Comparison of ENCODE assay signal across 13 mouse cellular contexts in the genomic region with DNA sequence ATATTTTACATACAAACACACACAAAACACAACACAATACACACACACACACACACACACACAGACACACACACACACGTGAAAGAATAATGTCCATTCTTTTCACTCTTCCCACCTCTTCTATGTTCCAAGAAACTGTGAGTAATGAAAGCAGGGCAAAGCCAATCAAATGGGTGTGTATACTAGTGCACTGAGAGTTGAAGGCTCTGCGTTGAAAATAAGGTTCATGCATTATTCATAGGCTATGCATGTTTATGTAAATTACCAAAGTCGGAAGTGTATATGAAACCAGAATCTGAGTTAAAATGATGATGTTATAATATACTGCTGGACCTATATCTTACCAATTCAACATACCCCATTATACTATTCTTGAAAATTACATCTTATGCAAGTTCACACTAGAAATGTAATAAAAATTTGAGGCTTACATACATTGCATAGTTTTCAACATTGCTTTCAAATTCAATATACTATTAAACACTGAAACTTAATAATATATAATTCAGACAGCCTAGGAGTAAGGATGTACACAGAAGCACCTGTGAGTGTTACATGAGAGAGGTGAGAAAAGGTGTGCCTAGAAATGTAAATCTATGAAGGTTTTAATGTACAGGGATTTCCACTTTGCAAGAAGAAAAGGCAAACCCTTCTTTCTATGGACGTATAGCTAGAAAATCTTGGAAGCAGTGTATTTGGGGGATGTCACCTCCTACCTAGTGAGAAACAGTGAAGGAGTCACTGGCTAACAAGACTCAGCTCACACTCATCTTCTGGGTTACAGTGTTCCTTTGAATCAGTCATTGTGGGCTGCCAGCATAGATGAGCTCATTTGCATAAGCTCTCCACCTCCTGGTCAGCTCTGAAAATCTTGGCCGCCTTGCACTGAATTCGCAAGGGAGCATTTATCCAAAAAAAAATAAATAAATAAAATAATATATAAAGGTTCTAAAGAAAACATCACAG.
A peak's percentile ranks its signal among the peaks of the same experiment; 100 is the strongest.
DNase-seq lines count a peak whose midpoint lies in the region; ATAC-seq lines count a peak whose summit lies in the region.
"Had no signal": no experiment of that assay in that cellular context is flagged by ENCODE, and none has a peak within 500 bp of the region (broad histone marks: within the 10 kb centered on the region; RNA-seq: fewer than 3 reads in every experiment).

No protein-coding gene starts in this region.

- 45% methylated on average over 6 of the region's 6 CpGs for WGBS in hindbrain, embryonic 11.5 days
- 55% methylated on average over 6 of the region's 6 CpGs for WGBS in hindbrain, embryonic 10.5 days
- 21% methylated on average over 6 of the region's 6 CpGs for WGBS in hindbrain, embryonic 13.5 days
- 18% methylated on average over 6 of the region's 6 CpGs for WGBS in midbrain, embryonic 13.5 days
- 67% methylated on average over 6 of the region's 6 CpGs for WGBS in heart, embryonic 11.5 days (ENCODE audit: insufficient replicate concordance)

- H3K9me3 ChIP-seq in hindbrain, embryonic 11.5 days (ENCODE audit: control insufficient read depth, low read length) = no peaks in the 10 kb centered on the region
- no peaks in the 10 kb centered on the region for H3K9me3 ChIP-seq in hindbrain, embryonic 10.5 days
- no peaks in the 10 kb centered on the region for H3K9me3 ChIP-seq in hindbrain, embryonic 13.5 days
- no peaks in the 10 kb centered on the region for H3K9me3 ChIP-seq in midbrain, embryonic 13.5 days
- H3K9me3 ChIP-seq in heart, embryonic 11.5 days (replicated peaks; ENCODE audit: control insufficient read depth, low read length) = no peaks in the 10 kb centered on the region
- H3K9me3 ChIP-seq: embryonic facial prominence, embryonic 12.5 days had no signal

- no peaks in the 10 kb centered on the region for H3K4me1 ChIP-seq in hindbrain, embryonic 11.5 days (replicated peaks; ENCODE audit: control insufficient read depth, insufficient read depth, low read length)
- H3K4me1 ChIP-seq in hindbrain, embryonic 10.5 days (replicated peaks) = no peaks in the 10 kb centered on the region
- H3K4me1 ChIP-seq in hindbrain, embryonic 13.5 days (replicated peaks) = peaks cover 4% of the 10 kb centered on the region
- peaks cover 15% of the 10 kb centered on the region for H3K4me1 ChIP-seq in midbrain, embryonic 13.5 days (replicated peaks)
- no peaks in the 10 kb centered on the region for H3K4me1 ChIP-seq in heart, embryonic 11.5 days (ENCODE audit: control insufficient read depth, insufficient read depth, low read length)
- H3K4me1 ChIP-seq: embryonic facial prominence, embryonic 12.5 days had no signal

- H3K4me3 ChIP-seq in hindbrain, embryonic 11.5 days (ENCODE audit: low read depth, low read length) = no peak overlapping the region
- no peak overlapping the region for H3K4me3 ChIP-seq in hindbrain, embryonic 10.5 days
- H3K4me3 ChIP-seq in hindbrain, embryonic 13.5 days = no peak overlapping the region
- H3K4me3 ChIP-seq in midbrain, embryonic 13.5 days (replicated peaks) = no peak overlapping the region
- no peak overlapping the region for H3K4me3 ChIP-seq in heart, embryonic 11.5 days (ENCODE audit: low read depth, low read length)
- H3K4me3 ChIP-seq: embryonic facial prominence, embryonic 12.5 days had no signal

- ATAC-seq in hindbrain, embryonic 11.5 days (ENCODE audit: low FRiP score) = peak; percentile 93
- ATAC-seq in hindbrain, embryonic 13.5 days (ENCODE audit: low FRiP score) = peak; percentile 90
- ATAC-seq in midbrain, embryonic 13.5 days = peak; percentile 91
- no peak for ATAC-seq in megakaryocyte, adult 5-6 weeks (ENCODE audit: poor library complexity, severe bottlenecking)
- no peak for ATAC-seq in heart, embryonic 11.5 days (replicated peaks; ENCODE audit: insufficient number of reproducible peaks, low FRiP score, low TSS enrichment)

- 0 out of 2 replicates have a peak overlapping the region, but pooled peaks have one; percentile 36 for H3K27ac ChIP-seq in hindbrain, embryonic 11.5 days (ENCODE audit: low read depth, low read length)
- H3K27ac ChIP-seq in hindbrain, embryonic 10.5 days = no peak overlapping the region
- H3K27ac ChIP-seq in hindbrain, embryonic 13.5 days = peak overlapping the region; percentile 80
- H3K27ac ChIP-seq in midbrain, embryonic 13.5 days = peak overlapping the region; percentile 89
- no peak overlapping the region for H3K27ac ChIP-seq in heart, embryonic 11.5 days (ENCODE audit: low read depth, low read length)
- H3K27ac ChIP-seq: embryonic facial prominence, embryonic 12.5 days; liver, embryonic 14.5 days had no signal

- H3K27me3 ChIP-seq in hindbrain, embryonic 11.5 days (ENCODE audit: control insufficient read depth, insufficient read depth, low read length) = no peaks in the 10 kb centered on the region
- no peaks in the 10 kb centered on the region for H3K27me3 ChIP-seq in hindbrain, embryonic 10.5 days (ENCODE audit: insufficient read depth, poor library complexity, severe bottlenecking)
- H3K27me3 ChIP-seq in hindbrain, embryonic 13.5 days = no peaks in the 10 kb centered on the region
- H3K27me3 ChIP-seq in midbrain, embryonic 13.5 days = no peaks in the 10 kb centered on the region
- H3K27me3 ChIP-seq in heart, embryonic 11.5 days (ENCODE audit: control insufficient read depth, insufficient read depth, low read length) = no peaks in the 10 kb centered on the region
- H3K27me3 ChIP-seq: CH12.LX; embryonic facial prominence, embryonic 12.5 days had no signal

- H3K36me3 ChIP-seq in hindbrain, embryonic 11.5 days (ENCODE audit: control insufficient read depth, insufficient read depth, low read length) = no peaks in the 10 kb centered on the region
- H3K36me3 ChIP-seq in hindbrain, embryonic 10.5 days = no peaks in the 10 kb centered on the region
- no peaks in the 10 kb centered on the region for H3K36me3 ChIP-seq in hindbrain, embryonic 13.5 days
- H3K36me3 ChIP-seq in midbrain, embryonic 13.5 days = no peaks in the 10 kb centered on the region
- no peaks in the 10 kb centered on the region for H3K36me3 ChIP-seq in heart, embryonic 11.5 days (ENCODE audit: control insufficient read depth, insufficient read depth, low read length)
- H3K36me3 ChIP-seq: embryonic facial prominence, embryonic 12.5 days had no signal

- H3K4me2 ChIP-seq in hindbrain, embryonic 11.5 days (replicated peaks; ENCODE audit: low read depth, low read length) = no peak overlapping the region
- no peak overlapping the region for H3K4me2 ChIP-seq in hindbrain, embryonic 13.5 days
- peak overlapping the region; percentile 19; the same call in 1 of the 2 replicates for H3K4me2 ChIP-seq in midbrain, embryonic 13.5 days (replicated peaks)
- H3K4me2 ChIP-seq in heart, embryonic 11.5 days = no peak overlapping the region
- H3K4me2 ChIP-seq: embryonic facial prominence, embryonic 12.5 days had no signal

- peak; percentile 19 for DNase-seq in hindbrain, embryonic 11.5 days (ENCODE audit: low spot score)
- no peak for DNase-seq in hindbrain, embryonic 10.5 days (ENCODE audit: low spot score)
- DNase-seq in right cerebral cortex, postnatal 25 days = peak; percentile 17
- no peak for DNase-seq in lung, postnatal 36 days
- DNase-seq: heart, postnatal 4 days; kidney, postnatal 4 days had no signal

- H3K9ac ChIP-seq in hindbrain, embryonic 11.5 days (ENCODE audit: low read depth, low read length) = no peak overlapping the region
- no peak overlapping the region for H3K9ac ChIP-seq in hindbrain, embryonic 13.5 days
- no peak overlapping the region for H3K9ac ChIP-seq in midbrain, embryonic 13.5 days (replicated peaks)
- H3K9ac ChIP-seq in heart, embryonic 11.5 days (ENCODE audit: low read depth, low read length) = no peak overlapping the region
- H3K9ac ChIP-seq: embryonic facial prominence, embryonic 12.5 days; liver, embryonic 14.5 days had no signal

Comparison
In these comparisons a context has a peak if more than half of its experiments do, and no peak if none do; other contexts are left out.
1. DNase-seq: peak in hindbrain, embryonic 11.5 days (single experiment) and right cerebral cortex, postnatal 25 days (single experiment); none in hindbrain, embryonic 10.5 days (single experiment) and lung, postnatal 36 days (single experiment).
2. H3K27ac ChIP-seq: peak in hindbrain, embryonic 11.5 days (single experiment), hindbrain, embryonic 13.5 days (single experiment) and midbrain, embryonic 13.5 days (single experiment); none in hindbrain, embryonic 10.5 days (single experiment) and heart, embryonic 11.5 days (single experiment).
3. ATAC-seq: peak in hindbrain, embryonic 11.5 days (single experiment), hindbrain, embryonic 13.5 days (single experiment) and midbrain, embryonic 13.5 days (single experiment); none in megakaryocyte, adult 5-6 weeks (single experiment) and heart, embryonic 11.5 days (single experiment).